Mouse (Mus musculus): Measurements from ENCODE around the gene Shc2.

Gene Shc2

GRCm38 (mm10) chr10:79612192-79613135 lies 25.3 kb downstream of the Shc2 start:
- DNase-seq = no peak

GRCm38 (mm10) chr10:79611296-79611695 lies 26.4 kb downstream of the Shc2 start:
- no peak for DNase-seq

- DNase-seq = no peak
These were observed 28.4 kb downstream of the Shc2 start for GRCm38 (mm10) chr10:79609276-79609675.

GRCm38 (mm10) chr10:79607892-79608291 lies 29.8 kb downstream of the Shc2 start:
- no peak for DNase-seq

- no peak for DNase-seq
These were observed 31.2 kb downstream of the Shc2 start for GRCm38 (mm10) chr10:79606537-79606936.

- DNase-seq = no peak
These were observed 39.8 kb downstream of the Shc2 start for GRCm38 (mm10) chr10:79597936-79598230.

- no peak for DNase-seq
These were observed 40.4 kb downstream of the Shc2 start for GRCm38 (mm10) chr10:79597051-79597935.

- no peak for DNase-seq
These were observed 42.2 kb downstream of the Shc2 start for GRCm38 (mm10) chr10:79595590-79595929.

GRCm38 (mm10) chr10:79594872-79595589 lies 42.7 kb downstream of the Shc2 start:
- peak; percentile 75 for DNase-seq

- DNase-seq = no peak
These were observed 43.6 kb downstream of the Shc2 start for GRCm38 (mm10) chr10:79594111-79594510.

- DNase-seq = no peak
These were observed 47.0 kb downstream of the Shc2 start for GRCm38 (mm10) chr10:79590702-79591101.

GRCm38 (mm10) chr10:79587752-79588126 lies 50.0 kb downstream of the Shc2 start:
- DNase-seq = no peak

- no peak for DNase-seq
These were observed 50.5 kb downstream of the Shc2 start, which contains the start of gene Theg for GRCm38 (mm10) chr10:79587061-79587751. Gene Theg, minus strand, starts transcription at chr10:79587331.

- no peak for DNase-seq
These were observed 51.5 kb downstream of the Shc2 start for GRCm38 (mm10) chr10:79586243-79586642.

GRCm38 (mm10) chr10:79585723-79586122 lies 52.0 kb downstream of the Shc2 start:
- no peak for DNase-seq

GRCm38 (mm10) chr10:79585136-79585535 lies 52.6 kb downstream of the Shc2 start:
- no peak for DNase-seq

- DNase-seq = no peak
These were observed 53.3 kb downstream of the Shc2 start for GRCm38 (mm10) chr10:79584426-79584825.

GRCm38 (mm10) chr10:79584021-79584420 lies 53.7 kb downstream of the Shc2 start:
- DNase-seq = no peak

GRCm38 (mm10) chr10:79581501-79581900 lies 56.2 kb downstream of the Shc2 start:
- DNase-seq = no peak

GRCm38 (mm10) chr10:79580811-79581210 lies 56.9 kb downstream of the Shc2 start:
- DNase-seq = no peak

- DNase-seq = no peak
These were observed 57.4 kb downstream of the Shc2 start for GRCm38 (mm10) chr10:79580356-79580755.

- DNase-seq = no peak
These were observed 57.9 kb downstream of the Shc2 start for GRCm38 (mm10) chr10:79579781-79580180.

- no peak for DNase-seq
These were observed 58.8 kb downstream of the Shc2 start for GRCm38 (mm10) chr10:79578891-79579290.

Measured in cerebellum, adult 9-10 months (tissue).